Mouse (Mus musculus) megakaryocyte-erythroid progenitor cell, adult 5-6 weeks (primary cell): Measurements from ENCODE around the gene E2f4. TPM values are rescaled to one million over a fixed set of nuclear protein-coding genes. Genes with fewer than 3 reads are reported as not detected.

Experiments used
- ATAC-seq: replicated peaks from 2 replicates; pipeline ENCODE4 v1.8.0; 2016; ENCODE audit warnings: mild to moderate bottlenecking, inconsistent platforms; ENCODE audit not compliant: severe bottlenecking, poor library complexity, low FRiP score, low TSS enrichment
- total RNA-seq, 2 experiments: library from RNA; stranded (forward) in 1 of 2; stranded (reverse) in 1 of 2; fragments of 200-1000, 215-1000 nt in 1 of 2; fragments of >200 nt in 1 of 2; fragmentation: Nextera tagmentation in 1 of 2; gene quantifications; 2 replicates each; pipeline ENCODE4 v1.2.3; 2014 to 2017

E2f4 gene
- total RNA-seq, 2 experiments from 2014 or later: 128 to 390 TPM

GRCm38 (mm10) chr8:105268342-105269074 lies 29.0 kb upstream of the E2f4 start:
- ATAC-seq: no peak

GRCm38 (mm10) chr8:105269075-105269458 lies 28.4 kb upstream of the E2f4 start:
- no peak for ATAC-seq

- 0 out of 2 replicates have a peak, but pooled peaks have one; percentile 15 for ATAC-seq
Measured at GRCm38 (mm10) chr8:105269461-105269947, 28.0 kb upstream of the E2f4 start, which contains the start of gene Hsf4. Gene Hsf4 (plus strand): TSS chr8:105269801.

GRCm38 (mm10) chr8:105270101-105270915 lies 27.2 kb upstream of the E2f4 start:
- no peak for ATAC-seq

- no peak for ATAC-seq
Measured at GRCm38 (mm10) chr8:105270916-105271186, 26.6 kb upstream of the E2f4 start.

GRCm38 (mm10) chr8:105275387-105275786 lies 22.1 kb upstream of the E2f4 start:
- ATAC-seq: no peak

GRCm38 (mm10) chr8:105275840-105276239 lies 21.6 kb upstream of the E2f4 start, which contains the start of gene Nol3:
Gene Nol3 (plus strand): TSS chr8:105276140.
- no peak for ATAC-seq

- ATAC-seq: peak; percentile 58
Measured at GRCm38 (mm10) chr8:105276292-105277120, 21.0 kb upstream of the E2f4 start.

- peak; percentile 83 for ATAC-seq
Measured at GRCm38 (mm10) chr8:105278911-105279334, 18.5 kb upstream of the E2f4 start.

- ATAC-seq: no peak
Measured at GRCm38 (mm10) chr8:105280567-105280966, 16.9 kb upstream of the E2f4 start.

- ATAC-seq: no peak
Measured at GRCm38 (mm10) chr8:105281821-105282220, 15.6 kb upstream of the E2f4 start.

- ATAC-seq: no peak
Measured at GRCm38 (mm10) chr8:105282239-105282638, 15.2 kb upstream of the E2f4 start.

GRCm38 (mm10) chr8:105283074-105283473 lies 14.4 kb upstream of the E2f4 start:
- ATAC-seq: peak; percentile 35

GRCm38 (mm10) chr8:105285514-105285913 lies 11.9 kb upstream of the E2f4 start:
- no peak for ATAC-seq

- ATAC-seq: no peak
Measured at GRCm38 (mm10) chr8:105286907-105287306, 10.6 kb upstream of the E2f4 start.

- ATAC-seq: no peak
Measured at GRCm38 (mm10) chr8:105288231-105288630, 9.2 kb upstream of the E2f4 start.

- peak; percentile 88 for ATAC-seq
Measured at GRCm38 (mm10) chr8:105288958-105289732, 8.3 kb upstream of the E2f4 start.

- peak; percentile 14 for ATAC-seq
Measured at GRCm38 (mm10) chr8:105289805-105290460, 7.5 kb upstream of the E2f4 start, which contains the start of gene 4931428F04Rik. Gene 4931428F04Rik (minus strand): TSS chr8:105289864.
